Mouse (Mus musculus) thymus, postnatal 4 days (tissue): ENCODE measurements around the gene Rab19.
"Not testable (repeated sequence)": the region's sequence is repeated elsewhere in the genome, so short reads cannot be mapped to it uniquely, and the experiment has no call there.

Source experiments
- DNase-seq: peaks from one replicate; pipeline ENCODE4 v3.0.0; 2021

Rab19 gene

GRCm38 (mm10) chr6:39381125-39381880 is at the start of gene Rab19:
Rab19 (plus strand) TSS chr6:39381175.
- DNase-seq, result peak; percentile 59

- DNase-seq, result no peak
Measured at GRCm38 (mm10) chr6:39331998-39332700, 48.8 kb upstream of the Rab19 start.

- no peak for DNase-seq
Measured at GRCm38 (mm10) chr6:39334224-39334623, 46.8 kb upstream of the Rab19 start.

- DNase-seq, result no peak
Measured at GRCm38 (mm10) chr6:39334873-39335272, 46.1 kb upstream of the Rab19 start.

DNA sequence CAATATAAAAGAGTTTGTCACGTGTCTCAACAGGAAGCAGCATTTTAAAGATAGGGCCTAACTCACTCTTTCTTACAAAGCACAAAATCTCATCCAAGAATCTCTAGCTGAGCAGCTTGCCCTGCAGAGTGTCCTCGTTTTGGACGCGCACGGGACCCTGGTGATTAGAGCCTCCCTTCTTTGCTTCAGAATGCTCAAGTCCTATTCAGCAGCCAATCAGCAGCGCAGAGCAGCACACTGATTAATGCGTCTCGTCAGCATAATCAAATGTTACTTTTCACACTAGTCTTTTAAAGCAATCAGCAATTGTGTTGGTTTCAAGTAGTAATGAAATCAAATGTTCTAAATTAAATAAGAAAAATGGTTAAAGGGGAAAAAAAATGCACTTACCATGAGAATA is 42.6 kb upstream of the Rab19 start:
- DNase-seq, result no peak

DNA sequence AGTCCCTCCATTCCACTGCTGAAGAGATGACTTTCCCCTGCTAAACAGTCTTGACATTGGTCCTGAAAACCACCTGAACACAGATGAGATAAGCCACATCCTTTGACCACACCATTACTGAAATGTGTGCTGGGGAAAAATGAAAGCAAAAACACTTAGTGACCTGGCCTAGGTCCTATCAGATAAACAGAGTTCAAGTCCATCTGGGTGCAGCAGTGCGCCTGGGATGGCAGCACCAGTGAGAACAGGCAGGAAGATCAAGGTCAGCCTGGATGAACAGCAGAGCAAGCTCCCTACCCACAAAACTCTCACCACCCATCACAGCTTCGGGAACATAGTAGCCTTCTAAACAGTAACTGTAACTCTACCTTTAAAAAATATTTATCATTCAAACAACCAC is 39.2 kb upstream of the Rab19 start:
- DNase-seq, result no peak

- peak; percentile 94 for DNase-seq
Measured at GRCm38 (mm10) chr6:39344020-39344419, 37.0 kb upstream of the Rab19 start.

GRCm38 (mm10) chr6:39345430-39345829 is 35.5 kb upstream of the Rab19 start:
- DNase-seq, result no peak

DNA sequence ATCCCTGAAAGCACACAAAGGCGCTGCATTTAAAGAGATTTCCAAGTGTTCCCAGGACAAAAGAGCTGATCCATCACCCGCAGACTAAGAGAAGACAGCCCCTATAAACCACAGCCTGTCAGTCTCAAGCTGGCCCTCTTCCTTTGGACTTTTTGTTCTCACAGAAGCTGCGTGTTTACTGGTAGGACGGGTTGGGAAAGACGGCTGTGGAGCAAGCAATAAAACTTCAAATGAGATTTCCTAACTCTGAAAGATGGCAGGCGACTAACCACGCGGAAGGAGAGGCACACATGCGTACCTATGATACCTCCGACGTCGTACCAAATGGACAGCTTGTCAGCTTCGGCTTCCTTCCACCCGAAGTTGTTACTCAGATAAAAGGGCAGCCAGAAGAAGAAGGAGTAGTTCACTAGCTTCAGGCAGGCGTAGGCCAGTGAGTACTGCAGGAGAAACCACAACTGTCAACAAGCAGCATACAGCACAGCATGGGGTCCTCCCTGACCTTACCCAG is 33.9 kb upstream of the Rab19 start:
- DNase-seq, result peak; percentile 31

DNA sequence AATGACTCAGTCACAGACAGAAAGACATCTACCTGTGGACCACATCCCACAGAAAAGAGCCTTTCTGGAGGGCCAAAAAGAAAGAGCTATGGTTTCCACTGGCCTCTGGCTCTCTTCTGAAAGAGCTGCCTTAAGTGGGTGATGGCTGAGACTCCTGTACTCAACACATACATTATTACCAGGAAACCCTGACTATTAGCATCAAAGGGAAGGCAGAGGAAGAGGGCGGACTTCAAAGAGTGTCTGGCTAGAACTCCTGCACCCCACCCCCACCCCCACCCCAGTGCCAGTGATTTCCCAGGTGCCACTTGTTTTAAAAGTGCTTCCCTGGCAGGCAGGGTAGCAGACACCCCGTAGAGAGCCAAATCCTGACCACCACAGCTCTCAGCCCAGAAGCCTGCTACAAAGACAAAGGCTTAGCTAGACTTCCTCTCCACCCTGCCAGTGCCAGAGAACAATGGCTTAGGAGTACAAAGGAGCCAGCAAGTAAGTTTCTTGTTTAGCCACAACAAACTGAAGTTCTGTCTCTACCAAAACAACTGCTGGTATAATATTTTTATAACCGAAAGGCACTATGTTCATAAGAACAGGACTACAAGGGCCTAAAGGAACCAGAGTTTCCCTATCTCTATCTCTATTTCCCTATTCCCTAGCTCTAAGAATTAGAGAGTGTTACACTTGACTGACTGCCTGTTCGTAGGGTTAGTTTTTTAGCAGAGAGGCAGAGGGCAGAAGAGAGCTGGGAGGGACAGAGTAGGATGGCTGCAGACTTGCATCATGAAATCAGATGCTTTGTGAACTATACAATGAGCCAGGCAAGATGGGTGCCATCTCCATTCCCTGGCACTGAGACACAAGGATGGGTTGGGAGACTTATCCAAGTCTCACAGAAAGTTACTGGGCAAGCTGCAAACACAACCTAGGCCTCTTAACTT is 32.8 kb upstream of the Rab19 start:
- DNase-seq, result peak; percentile 43

GRCm38 (mm10) chr6:39348946-39349345 is 32.0 kb upstream of the Rab19 start:
- no peak for DNase-seq

- DNase-seq, result not testable (repeated sequence)
Measured at GRCm38 (mm10) chr6:39359207-39359606, 21.8 kb upstream of the Rab19 start.

DNA sequence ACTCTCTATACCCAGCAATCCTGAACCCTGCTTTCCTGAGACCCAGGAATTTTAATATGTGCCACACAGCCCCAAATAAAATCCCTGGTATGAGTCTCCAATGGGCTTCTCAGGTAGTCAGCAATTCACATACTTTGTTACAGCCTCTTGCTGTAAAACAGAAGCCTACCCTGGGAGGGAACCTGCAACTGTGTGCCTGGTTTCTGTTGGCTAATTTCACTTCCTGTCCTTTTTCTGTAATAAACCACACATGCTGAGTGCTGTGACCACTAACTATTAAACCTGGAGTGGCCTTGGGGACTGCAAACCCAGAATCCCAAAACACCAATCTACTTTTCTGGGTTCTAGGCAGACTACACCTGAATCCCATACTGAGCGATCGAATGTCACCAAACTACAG is 18.3 kb upstream of the Rab19 start:
- DNase-seq, result no peak

- DNase-seq, result no peak
Measured at GRCm38 (mm10) chr6:39369631-39370030, 11.3 kb upstream of the Rab19 start.

DNA sequence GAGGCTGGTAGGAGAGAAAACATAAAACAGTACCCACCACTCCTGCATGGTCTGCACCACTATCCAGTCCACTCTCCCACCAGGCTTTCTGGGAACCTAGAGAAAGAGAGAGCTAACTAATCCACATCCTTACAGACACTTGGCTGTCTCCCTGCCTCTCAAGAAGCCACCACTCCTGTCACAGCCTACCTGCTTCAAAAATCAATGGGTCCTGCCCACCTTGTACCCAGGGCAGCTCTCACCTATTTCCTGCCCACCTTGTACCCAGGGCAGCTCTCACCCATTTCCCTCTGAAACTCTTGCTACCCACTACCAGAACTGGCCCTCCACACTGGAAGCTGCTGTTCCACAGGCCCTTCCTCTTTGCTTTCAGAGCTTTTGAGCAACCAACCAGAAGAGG is 8.9 kb upstream of the Rab19 start:
- no peak for DNase-seq

- no peak for DNase-seq
Measured at GRCm38 (mm10) chr6:39372727-39373126, 8.2 kb upstream of the Rab19 start.

DNA sequence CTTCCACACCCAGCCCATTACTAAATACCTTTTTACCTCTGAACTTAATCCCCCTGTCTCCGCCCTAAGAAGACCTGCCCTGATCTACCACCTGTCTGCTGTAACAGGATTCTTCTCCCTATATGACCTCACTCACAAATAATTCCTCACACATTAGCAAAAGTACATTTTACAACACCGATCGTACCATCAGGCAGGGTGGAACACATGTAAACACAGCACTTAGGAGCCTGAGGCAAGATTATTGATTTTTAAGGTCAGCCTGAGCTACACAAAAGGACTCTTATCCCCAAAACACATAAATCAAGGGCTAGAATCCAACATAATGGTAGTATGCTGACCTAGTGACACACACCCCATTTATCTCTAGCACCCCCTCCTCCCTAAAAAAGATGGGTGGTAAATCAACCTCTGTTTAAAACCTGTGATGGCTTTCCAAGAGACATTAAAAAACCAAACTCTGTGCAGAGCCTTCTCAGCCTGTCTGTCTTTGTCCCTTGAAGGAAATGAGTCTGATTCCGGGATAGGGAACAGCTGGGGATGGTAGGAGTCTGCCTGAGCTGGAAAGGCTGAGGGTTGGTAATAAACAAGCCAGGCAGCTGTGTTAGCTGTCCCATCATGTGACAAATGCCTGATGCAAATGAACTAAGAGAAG is 7.5 kb upstream of the Rab19 start:
- DNase-seq, result no peak

- DNase-seq, result no peak
Measured at GRCm38 (mm10) chr6:39376775-39377174, 4.2 kb upstream of the Rab19 start.

DNA sequence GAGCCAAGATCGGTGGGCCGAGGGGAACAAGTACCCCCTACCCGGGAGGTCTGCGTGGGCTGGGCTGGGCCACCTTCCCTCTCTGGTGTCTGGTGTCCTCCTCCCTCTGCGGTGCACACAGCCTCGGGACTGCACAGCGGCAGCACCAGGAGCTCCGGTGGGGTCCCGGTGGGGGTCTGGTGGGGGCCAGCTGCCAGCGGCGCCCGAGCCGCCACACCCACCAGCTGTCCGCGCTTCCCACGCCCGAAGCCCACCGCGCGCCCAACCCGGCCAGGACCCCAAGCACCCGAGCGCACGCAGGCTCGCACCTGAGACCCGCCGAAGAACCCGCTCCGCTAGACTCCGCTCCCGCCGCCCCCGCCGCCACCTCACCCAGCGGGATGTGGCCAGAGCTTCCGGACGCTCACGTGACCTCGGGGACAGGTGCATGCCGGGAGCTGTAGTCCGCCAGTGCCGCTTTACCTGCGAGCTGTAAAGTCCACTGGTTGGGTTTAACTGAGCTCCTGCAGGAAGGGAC is 3.6 kb upstream of the Rab19 start, which contains the start of gene Slc37a3:
Gene Slc37a3, minus strand, starts transcription at position 365 of the 517 bp plus-strand sequence.
- DNase-seq, result peak; percentile 96

GRCm38 (mm10) chr6:39378161-39378835 is 2.7 kb upstream of the Rab19 start:
- not testable (repeated sequence) for DNase-seq

GRCm38 (mm10) chr6:39379224-39379623 is 1.8 kb upstream of the Rab19 start:
- DNase-seq, result peak; percentile 63

GRCm38 (mm10) chr6:39379749-39380148 is 1.2 kb upstream of the Rab19 start:
- peak; percentile 69 for DNase-seq
